Mouse (Mus musculus) cerebellum, adult 11 months (tissue): ENCODE data around the gene Prdm11.

Source experiments
- DNase-seq: peaks from one replicate; pipeline ENCODE4 v3.0.0; 2022

Prdm11 gene

DNA sequence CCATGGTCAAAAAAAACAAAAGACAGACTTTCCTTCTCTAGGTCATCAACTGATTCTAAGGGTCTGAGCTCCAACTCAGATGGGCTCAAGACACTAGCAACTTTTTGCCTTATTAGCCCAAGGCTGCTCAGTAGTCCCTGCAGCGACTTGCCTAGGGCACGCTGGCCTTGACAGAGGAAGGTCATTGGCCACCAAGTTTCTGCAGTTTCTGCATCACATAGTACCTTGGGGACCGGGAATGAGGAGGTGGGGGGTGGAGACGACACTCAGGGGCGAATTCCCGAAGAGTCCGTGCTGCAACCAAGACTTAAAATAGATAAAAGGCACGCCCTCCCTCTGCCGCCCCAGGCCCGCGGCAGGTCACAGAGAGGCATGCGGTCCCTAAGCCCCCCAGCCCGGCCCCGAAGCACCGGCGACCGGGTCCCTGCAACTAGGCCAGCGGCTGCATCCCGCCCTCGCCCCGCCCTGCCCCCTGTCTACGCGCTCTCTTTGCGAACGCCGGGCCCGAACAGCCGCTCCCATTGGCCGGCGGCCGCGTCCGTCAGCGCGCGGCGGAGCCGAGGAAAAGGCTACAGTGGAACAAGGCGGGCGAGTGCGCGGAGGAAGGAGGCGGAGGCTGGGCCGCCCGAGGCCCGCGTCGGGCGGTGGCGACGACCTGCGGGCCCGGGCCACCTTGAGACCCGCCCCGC lies 694 bp downstream of the Prdm11 start:
- peak; percentile 96 for DNase-seq

DNA sequence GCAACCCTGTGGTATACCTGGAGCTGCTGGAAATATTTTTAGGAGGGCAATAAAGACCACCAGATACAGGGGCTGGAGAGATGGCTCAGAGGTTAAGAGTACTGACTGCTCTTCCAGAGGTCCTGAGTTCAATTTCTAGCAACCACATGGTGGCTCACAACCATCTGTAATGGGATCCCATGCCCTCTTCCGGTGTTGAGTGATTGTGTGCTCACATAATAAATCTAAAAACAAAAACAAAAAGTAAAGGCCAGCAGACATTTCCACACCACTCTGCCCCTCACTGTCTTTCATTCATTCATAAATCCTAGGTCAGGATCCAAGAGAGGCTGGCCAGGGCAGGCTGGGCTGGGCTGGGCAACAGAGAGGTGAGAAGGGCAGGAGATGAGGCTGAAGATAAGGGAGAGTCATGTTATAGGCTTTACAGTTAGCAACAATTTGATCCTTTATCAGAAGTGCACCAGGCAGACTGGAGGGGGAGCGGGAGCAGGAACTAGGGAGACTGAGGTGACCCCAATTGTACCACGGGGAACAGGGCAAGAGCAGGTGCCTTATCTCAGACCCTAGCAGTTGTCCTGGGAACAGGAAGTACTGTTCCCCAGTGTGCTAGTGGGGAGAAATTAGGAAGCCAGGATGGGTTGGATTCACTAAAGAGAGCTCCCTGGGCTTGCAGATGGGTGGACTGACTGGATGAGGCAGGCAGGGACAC lies 2.4 kb downstream of the Prdm11 start:
- no peak for DNase-seq

DNA sequence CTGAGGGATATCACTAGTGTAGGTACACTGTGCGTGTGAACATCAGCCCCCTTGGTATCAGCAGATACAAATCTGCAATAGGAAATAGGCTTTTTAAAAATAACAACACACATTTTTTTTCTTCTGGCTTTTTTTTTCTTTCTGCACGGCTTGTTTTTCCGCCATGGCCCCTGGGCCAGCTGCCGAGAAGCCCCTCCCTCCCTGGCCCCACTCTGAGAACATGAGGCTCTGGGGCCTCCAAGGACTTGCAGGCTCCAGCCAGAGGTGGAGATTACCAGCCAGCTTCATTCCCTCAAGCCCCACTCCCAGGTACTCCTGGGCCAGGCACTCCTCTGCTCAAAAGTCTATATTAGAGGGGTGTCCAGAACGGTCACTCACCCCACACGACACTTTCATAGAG lies 4.5 kb downstream of the Prdm11 start:
- DNase-seq = no peak

DNA sequence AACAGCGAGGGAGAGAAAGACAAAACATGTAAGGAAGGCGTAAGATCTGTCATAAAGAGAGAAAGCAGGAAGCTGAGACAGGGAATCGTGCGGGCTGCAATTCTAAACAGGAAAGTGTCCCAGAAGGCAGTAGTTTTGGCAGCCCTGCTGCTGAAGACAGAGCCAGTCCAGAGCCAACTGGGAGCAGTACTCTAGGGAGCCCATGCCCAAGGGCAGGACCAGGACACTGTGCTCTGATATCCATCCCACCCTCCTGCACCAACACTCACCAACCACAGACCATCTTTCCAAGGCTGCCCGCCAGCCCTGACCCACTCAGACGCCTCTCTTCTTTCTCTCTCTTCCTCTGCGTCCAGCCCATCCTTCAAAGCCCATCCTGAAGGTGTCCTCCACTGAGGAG lies 5.1 kb downstream of the Prdm11 start:
- no peak for DNase-seq

DNA sequence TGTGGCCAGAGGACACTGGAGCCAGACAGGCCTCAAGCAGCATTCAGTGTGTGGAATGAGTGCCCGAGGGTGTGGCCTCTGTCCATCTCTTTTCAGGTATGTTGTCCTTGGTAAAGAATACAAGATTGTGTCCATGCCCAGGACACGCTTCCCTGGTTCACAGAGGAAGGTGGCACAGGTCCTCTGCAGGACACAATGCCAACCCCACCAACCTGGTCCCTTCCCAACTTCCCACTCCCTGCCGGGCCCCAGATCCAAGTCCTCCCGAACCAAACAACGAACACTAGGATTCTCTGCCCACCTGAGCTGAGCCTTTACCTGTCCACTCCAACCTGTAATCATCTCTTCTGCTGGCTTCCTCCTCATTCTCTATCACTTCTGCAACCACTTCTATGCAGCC lies 6.3 kb downstream of the Prdm11 start:
- no peak for DNase-seq

DNA sequence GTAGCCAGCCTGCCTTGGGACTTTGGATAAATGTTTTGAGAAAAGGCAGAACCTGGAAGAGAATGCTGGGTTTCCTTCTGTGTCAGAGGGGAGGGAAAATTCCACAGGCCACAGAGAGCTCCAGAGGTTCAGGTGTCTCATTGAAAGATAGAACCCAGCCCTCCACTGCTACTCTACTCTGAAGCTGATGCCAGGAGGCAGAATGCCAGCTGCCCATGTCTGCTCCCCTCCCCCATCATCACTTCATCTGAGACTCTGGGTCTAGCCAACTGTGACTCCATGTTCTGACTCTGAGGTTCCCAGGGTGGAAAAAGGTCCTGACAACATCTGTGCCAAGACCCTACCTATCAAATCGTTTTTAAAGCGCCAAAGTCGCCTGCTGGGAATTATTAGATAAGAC lies 6.9 kb downstream of the Prdm11 start:
- no peak for DNase-seq

DNA sequence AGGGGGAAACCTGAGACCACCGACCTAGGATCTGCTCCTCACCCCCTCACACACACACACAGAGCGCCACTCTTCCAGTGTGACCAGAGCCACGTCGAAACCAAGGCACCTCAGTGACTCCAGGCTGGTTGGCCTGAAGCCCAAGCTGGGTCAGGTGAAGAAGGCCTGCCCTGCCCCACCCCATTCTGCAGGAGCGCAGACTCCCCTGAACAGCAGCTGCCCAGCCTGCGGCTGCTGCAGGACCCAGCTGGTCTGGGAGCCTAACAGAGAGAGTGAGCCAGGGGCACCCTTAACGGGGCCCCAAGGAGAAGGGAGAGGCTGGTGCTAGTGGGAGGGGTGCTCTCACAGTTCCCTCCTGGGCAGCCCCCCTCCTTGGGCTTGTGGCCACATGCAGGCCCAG lies 10.3 kb downstream of the Prdm11 start:
- no peak for DNase-seq

DNA sequence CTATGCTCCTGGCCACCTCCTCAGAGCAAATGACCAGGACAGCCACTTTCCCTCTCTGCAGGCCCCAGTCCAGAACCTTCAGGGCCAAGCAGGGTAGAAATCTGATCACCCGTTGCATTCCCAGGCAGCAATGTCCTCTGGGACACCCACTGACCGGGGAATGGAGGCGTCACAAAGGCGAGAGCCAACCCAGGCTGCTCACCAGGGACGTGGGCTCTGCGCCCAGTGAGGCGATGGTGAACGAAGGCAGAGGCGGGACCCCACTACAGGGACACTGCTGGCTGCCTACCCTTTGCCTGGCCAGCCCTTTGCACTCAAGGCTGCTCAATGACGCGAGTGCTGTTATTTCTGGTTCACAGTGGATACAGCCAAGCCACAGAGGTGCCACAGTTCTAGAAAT lies 13.3 kb downstream of the Prdm11 start:
- no peak for DNase-seq

DNA sequence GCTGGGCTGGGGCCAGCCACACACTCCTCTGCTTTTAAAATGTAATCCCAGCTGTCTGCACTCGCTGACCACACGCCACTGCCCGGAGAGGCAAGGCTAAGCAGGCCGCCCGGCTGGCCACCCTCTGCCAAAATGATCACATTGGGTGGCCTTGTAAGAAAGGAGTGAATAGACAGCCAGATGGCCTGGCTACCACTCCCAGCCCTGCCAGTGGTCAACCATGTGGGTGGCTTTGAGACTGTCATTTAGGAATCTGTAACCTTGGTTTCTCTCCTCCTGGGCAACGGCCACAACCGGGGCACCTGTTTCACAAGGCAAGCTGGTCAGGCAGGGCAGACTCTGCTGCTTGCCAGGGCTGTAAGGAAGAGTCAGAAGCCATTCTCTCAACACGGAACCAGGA lies 13.9 kb downstream of the Prdm11 start:
- DNase-seq = no peak

DNA sequence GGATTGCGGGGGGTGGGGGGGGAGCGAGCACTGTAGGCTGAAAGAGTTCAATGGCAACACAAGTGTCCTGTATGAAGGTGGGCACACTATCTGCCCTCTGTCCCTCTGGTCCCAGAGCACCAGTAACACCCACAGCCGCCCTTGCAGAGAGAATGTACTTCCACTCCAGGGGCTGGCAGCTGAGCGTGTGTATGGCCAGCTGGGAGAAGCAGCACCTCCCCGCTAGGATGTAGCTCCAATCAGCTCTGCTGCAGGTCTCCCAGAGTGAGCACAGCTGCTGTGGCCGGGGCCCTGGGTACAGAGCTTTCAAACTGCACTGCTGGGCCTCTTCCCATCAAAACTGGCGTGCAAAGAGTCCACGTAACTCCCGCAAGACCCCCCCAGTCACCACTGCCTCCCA lies 14.9 kb downstream of the Prdm11 start:
- DNase-seq = no peak

DNA sequence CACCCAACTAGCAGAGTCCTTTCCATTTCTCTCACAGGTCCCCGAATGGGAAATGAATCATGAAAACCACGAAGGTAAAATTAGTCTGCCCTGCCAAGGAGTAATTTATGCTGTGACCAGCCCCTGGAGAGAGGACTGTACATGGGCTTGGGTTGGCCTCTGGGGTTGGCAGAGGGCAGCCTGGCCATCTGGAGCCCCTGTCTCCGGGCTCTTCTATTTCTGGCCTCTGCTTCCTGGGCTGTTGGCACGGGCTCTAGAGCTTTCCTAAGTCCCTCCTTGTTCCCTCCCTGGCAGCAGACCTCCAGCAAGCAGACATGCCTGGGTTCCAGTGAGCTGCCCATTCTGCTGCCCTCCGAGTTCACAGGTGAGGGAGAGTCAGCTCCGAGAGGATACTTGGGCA lies 15.9 kb downstream of the Prdm11 start:
- DNase-seq = peak; percentile 72

DNA sequence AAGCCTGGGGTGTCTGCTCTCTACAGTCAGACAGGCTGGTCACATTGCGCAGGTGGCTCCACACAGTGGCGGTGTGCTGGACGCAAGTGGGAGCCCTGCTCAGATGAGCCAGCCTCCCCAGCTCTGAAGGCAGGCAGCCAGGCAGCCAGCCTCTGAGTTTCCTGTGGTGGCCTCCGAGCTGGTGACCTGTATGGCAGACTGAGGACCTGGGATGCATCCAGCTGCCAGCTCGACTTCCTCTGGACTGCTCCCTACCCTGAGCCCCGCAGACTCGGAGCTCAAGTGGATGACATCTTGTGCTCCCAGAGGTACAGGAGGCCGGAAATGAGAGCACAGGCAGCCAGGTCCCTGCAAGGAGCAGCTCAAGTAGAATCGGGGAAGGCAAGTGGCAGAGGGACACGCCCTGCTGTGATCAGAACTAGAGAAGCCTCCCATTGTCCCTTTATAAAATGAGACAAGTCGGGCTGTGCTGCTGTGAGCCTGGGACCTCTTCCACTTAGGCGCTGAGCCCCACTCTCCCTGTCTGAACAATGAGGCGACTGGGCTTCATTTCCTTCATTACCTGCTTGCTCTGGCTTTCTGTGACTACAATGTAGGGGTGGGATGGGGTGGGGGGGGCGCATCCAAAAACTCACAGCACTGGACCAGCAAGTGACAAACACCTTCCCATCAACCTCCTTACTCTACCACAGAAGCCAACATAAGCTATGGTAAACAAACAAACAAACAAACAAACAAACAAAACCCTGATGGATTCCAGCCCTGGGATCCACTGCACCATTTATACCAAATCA lies 16.5 kb downstream of the Prdm11 start:
- DNase-seq = peak; percentile 65

DNA sequence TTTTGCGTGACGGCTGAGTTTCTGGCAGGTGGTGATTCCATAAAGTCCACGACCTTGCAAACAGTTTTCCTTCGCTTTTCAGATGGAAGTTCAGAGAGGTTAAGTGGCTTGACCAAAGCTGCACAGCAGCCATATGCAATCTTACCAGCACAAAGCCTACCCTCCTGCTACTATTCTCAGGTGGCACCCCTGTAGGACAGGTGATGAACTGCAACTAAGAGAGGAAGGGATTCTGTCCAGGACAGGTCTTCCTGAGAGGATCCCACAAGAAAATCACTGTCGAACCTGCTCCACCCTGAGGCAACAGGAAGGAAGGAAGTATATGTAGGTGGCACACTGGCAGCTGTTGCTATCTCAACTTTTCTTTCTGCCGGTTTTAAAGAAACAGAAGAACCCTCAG lies 17.1 kb downstream of the Prdm11 start:
- DNase-seq = no peak

DNA sequence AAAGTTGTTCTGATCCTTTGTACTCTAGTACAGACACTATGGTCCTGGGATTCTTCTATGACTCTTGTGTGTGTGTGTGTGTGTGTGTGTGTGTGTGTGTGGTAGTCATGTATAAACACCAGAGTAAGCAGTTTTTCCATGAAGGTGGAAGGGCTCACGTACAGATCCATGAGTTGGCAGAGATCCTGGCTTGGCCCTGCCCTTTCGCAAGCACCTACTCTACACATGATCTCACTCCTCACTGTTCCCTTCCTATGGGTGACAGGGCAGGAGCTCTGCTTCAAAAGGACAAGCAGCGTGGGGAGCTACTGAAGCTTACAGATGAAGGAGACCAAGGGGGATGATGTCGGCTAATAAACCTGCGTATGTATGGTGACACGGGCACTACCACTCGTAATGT lies 18.3 kb downstream of the Prdm11 start:
- no peak for DNase-seq

DNA sequence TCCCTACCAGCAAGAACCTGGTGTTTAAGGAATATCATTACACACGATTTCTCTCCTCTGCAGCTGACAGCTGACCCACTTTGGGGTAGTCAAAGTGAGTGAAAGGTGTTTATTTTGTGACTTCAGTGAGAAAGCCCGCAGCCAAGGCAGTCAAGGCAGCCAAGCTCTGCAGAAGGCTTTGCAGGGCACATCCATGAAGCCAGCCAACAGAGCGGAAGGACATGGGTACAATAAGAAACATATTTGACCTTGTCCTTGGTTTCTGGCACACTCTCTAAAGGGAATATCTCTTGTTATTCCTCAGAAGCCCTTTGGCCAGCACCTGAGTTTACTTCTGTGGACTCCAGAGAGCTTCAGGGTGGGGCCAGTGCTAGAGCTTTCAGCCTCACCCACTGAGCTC lies 21.5 kb downstream of the Prdm11 start:
- no peak for DNase-seq

DNA sequence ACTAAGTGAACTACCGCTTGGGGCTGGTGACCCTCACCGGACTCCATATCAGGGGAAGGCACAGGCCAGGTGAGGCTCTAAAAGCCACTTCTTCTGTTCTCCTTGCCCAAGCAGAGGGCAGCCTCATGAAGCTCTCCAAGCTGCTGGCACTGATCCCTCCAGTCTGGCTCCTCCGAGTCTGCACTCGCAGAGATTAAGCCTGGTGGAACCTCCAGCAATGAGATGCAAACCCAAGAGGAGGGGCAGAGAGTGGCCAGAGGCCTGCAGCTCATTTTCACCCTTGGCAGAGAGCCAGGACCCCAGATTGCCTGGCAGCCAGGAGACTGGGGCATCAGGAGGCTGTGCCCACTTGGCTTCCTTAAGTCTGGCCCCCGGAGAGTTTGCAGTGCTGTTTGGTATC lies 27.1 kb downstream of the Prdm11 start:
- peak; percentile 50 for DNase-seq

DNA sequence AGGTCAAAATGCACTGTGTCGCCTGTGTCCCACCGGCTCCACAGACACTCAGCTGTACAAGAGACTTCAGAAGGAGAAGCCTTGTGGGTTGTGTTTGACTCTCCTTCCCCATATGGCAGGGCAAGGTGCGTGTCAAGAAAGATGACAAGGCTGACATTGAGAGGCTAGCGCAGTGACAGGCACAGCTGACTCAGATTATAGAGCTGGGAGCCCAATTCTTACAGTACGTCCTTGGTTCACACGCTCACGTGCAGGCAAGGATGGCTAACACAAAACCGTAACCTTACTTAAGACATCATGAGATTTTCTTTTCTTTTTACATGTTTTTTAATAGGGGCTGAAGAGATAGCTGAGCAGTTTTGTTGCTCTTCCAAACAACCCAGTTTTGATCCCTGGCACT lies 28.8 kb downstream of the Prdm11 start:
- DNase-seq = no peak

DNA sequence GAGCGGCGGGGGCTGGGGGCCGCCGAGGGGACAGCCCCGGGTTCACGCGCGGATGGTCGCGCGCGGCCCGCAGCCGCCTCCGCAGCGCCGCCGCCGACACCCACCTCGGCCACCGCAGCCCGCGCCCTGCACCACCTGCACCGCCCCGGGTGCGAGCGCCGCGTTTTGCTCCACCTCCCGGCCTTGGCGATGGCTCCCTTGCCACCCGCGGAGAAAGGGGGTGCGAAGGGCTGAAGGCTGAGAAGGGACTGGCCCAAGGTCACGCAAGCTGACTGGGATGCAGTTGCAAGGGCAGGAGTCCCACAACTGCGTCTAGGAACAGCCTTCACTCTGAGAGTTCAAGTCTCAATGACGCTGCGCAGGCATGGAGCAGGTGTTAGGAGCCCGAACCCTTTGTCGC lies 30.9 kb downstream of the Prdm11 start:
- DNase-seq = no peak

DNA sequence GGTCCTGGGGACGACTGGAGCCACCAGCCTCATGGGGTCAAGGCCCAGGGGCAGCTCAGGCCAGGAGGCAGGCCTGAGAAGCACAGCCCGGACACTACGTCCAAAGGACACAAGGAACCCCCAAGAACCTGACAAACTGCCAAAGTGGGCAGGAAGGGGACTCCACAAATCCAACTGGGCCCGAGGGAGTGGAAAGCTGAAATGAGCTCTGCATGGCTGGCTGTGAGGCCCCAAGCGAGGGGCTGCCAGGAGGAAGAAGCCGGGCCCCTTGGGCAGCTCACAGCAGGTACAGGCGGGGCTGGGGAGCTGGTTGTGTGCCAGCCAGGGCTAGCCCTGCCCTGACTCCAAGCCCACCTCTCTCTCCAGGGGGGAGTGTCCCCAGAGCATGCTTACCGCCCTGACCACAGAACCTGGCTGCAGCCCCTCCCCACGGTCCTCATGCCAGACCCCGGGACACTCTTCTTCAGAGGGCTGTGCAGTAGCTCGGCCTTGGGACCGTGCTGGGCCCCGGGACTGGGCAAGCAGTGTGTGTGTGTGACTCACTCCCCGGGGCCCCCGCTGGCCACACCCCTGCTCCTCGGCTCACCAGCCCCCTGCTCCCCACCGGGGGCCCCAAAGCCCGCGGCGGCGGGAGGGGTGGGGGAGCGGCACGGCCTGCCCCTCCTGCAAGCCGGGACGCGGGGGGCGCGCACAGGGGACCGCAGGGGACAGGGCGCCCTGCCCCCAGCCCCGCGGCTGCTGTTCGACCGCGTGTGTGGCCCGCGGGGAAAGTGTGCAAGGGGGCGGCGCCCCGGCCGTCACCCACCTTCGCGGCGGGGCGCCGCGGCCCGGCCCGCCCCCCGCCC lies 31.7 kb downstream of the Prdm11 start:
- DNase-seq = no peak

DNA sequence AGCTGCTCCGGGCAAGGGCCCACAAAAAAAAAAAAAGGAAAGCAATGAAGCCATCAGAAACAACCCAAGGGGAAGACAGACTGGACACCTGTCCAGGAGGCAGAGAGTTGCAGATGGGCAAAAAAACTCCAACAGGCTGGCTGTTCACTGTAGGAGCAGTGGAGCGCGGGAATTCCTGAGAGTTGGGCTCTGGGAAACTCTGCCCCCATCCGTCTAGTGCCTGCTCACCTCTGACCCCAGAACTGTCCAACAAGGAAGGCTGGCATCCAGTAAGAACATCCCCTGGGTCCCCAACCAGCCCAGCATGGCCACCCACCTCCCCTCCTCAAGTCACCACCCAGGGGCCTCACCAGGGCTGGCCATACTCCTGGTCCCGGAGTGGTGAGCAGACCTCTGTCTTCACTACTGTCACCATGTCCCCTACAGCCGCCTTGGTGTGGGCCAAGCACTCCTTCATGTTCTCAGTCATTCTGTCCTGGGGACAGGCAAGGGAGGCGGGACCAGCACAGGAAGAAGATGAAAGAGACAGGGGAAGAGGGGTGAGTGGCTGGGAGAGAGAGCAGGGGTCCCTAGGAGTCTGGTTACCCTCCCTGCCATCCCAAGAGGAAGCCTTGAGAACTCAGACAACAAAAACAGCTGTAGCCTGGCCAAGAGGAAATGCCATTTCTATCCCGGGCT lies 32.4 kb downstream of the Prdm11 start:
- DNase-seq = no peak

DNA sequence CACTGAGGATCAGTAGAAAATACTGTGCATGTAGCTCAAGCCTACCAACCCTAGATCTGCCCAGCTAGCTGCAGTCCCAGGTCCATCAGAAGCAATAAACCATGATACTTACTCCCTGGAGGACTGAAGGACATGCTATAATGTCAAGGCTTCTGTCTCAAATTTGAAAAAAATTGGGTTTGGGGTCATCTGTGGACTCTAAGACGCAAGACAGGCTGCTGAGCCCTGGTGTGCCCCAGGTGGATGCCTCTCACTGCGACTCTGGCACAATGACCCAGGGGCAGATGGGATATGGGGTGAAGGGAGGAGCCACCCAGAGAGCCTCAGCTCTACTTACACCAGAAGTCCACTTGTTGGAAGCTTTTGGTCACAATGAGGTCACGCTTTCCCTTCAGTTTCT lies 33.0 kb downstream of the Prdm11 start:
- no peak for DNase-seq

DNA sequence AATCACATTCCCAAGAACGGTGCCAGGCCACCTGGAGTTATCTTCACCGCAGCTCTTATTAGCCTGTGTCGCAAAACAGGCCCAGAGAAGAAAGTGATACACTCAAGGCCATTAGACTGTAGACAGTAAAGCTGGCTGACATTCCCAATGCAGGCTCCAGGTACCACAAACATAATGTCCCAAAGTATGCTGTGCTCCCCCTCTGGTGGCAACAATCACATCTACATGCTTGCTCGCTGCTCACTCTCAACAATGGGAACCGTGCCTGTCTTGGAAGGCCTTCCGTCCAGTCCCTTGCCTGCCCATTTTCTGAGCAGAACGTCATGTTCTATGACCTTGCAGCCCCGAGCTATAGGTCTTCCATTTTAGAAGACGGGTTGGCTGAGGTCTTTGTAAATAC lies 34.0 kb downstream of the Prdm11 start:
- DNase-seq = no peak

DNA sequence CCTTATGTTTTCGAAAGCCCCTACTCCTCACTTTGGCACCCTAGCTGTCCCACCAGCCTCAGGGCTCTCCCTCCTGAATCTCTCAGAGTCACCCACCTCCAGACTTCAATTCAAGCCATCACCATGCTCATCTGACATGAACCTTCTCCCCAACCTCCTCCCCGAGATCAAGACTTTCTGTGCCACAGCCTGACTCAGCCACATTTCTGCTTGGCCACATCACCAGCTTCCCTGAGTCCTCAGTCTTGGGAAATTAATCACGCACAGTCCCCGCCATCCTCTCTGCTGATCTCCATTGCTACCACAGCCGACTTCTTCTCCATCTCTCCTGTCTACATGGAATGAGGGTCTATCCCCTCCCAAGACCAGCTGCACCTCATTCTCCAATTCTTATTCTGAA lies 34.5 kb downstream of the Prdm11 start:
- DNase-seq = no peak
